In the genomic region with DNA sequence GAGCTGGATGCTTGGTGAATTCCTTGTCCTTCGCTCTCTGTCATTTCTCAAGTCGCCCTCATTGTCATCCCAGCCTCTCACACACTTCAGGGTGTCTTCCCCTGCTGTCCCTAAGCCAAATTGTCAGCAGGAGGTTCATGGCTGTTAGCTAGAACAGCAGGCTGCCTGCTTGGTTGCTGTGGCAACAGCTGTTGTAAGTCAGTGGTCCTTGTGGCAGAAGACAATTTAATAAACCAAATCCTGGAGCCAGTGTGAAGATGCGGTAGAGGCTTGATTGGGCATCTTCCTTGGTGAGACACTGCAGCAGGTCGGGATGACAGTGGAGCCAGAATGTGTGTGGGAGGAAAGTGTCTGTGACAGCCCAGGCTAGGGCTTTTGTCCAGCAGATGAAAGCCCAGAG, we compare ENCODE assay signal across 11 mouse cellular contexts. TPM values are rescaled to one million over a fixed set of nuclear protein-coding genes. Genes with fewer than 3 reads are reported as not detected.
DNase-seq lines count a peak whose midpoint lies in the region; ATAC-seq and TF ChIP-seq lines count a peak whose summit lies in the region.
"Had no signal": no experiment of that assay in that cellular context is flagged by ENCODE, and none has a peak within 500 bp of the region (broad histone marks: within the 10 kb centered on the region; RNA-seq: fewer than 3 reads in every experiment).

No protein-coding gene starts in this region.

- no peak overlapping the region for H3K9ac ChIP-seq in lung, embryonic 14.5 days
- peak overlapping the region; percentile 39; the same call in 1 of the 2 replicates for H3K9ac ChIP-seq in hindbrain, embryonic 13.5 days
- H3K9ac ChIP-seq: heart, embryonic 15.5 days had no signal

- ATAC-seq in lung, embryonic 14.5 days (ENCODE audit: insufficient read depth) = no peak
- ATAC-seq in hindbrain, embryonic 13.5 days (ENCODE audit: low FRiP score) = peak; percentile 62; the same call in 1 of the 2 replicates

- H3K27me3 ChIP-seq in lung, embryonic 14.5 days (ENCODE audit: insufficient read depth, low read length) = no peaks in the 10 kb centered on the region
- no peaks in the 10 kb centered on the region for H3K27me3 ChIP-seq in hindbrain, embryonic 13.5 days

- DNase-seq in lung, embryonic 14.5 days = peak; percentile 27
- DNase-seq in lung, postnatal 36 days = no peak
- DNase-seq in cerebellum, adult 8-10 months = peak; percentile 32
- DNase-seq in retina, embryonic 14.5 days (ENCODE audit: low spot score) = peak; percentile 31
- DNase-seq in heart, postnatal 36 days = no peak
- DNase-seq in spleen, postnatal 10 days (ENCODE audit: low spot score in 2 of 2) = no peak
- DNase-seq: spleen, adult 18-20 months; thymus, postnatal 25 days had no signal

- no peaks in the 10 kb centered on the region for H3K9me3 ChIP-seq in lung, embryonic 14.5 days (ENCODE audit: low read depth, low read length)
- H3K9me3 ChIP-seq in hindbrain, embryonic 13.5 days = no peaks in the 10 kb centered on the region
- H3K9me3 ChIP-seq: heart, embryonic 15.5 days had no signal

- WGBS in lung, embryonic 14.5 days = 19% methylated on average over 4 of the region's 4 CpGs
- 10% methylated on average over 4 of the region's 4 CpGs for WGBS in hindbrain, embryonic 13.5 days

- no peak overlapping the region for H3K4me2 ChIP-seq in lung, embryonic 14.5 days
- peak overlapping the region; percentile 19; the same call in 1 of the 2 replicates for H3K4me2 ChIP-seq in hindbrain, embryonic 13.5 days
- H3K4me2 ChIP-seq: heart, embryonic 15.5 days had no signal

- intact Hi-C loops in heart, postnatal 36 days (cut with DNase I) = no loop called here

- no peak for TF ChIP-seq CTCF in lung, embryonic 14.5 days (IDR thresholded peaks at IDR 0.05; ENCODE audit: low read depth)

- H3K36me3 ChIP-seq in lung, embryonic 14.5 days (ENCODE audit: insufficient read depth) = no peaks in the 10 kb centered on the region
- H3K36me3 ChIP-seq in hindbrain, embryonic 13.5 days = no peaks in the 10 kb centered on the region
- H3K36me3 ChIP-seq: heart, embryonic 15.5 days had no signal

- no peak overlapping the region for H3K27ac ChIP-seq in lung, embryonic 14.5 days (ENCODE audit: low read depth)
- peak overlapping the region; percentile 82 for H3K27ac ChIP-seq in hindbrain, embryonic 13.5 days
- H3K27ac ChIP-seq: heart, embryonic 15.5 days had no signal

- peaks cover 3% of the 10 kb centered on the region; the same call in 1 of the 2 replicates for H3K4me1 ChIP-seq in lung, embryonic 14.5 days (ENCODE audit: insufficient read depth)
- peaks cover 27% of the 10 kb centered on the region for H3K4me1 ChIP-seq in hindbrain, embryonic 13.5 days (replicated peaks)

- no peak overlapping the region for H3K4me3 ChIP-seq in lung, embryonic 14.5 days (ENCODE audit: low read depth, low read length)
- no peak overlapping the region for H3K4me3 ChIP-seq in hindbrain, embryonic 13.5 days
- H3K4me3 ChIP-seq: heart, embryonic 15.5 days had no signal

RNA-seq across cellular contexts. Expression of a gene that starts 27.2 kb away (rescaled TPM):
- 4.8 and 6.7 TPM in 2 replicates for polyA plus RNA-seq in lung, embryonic 14.5 days (2014; fragmentation: Nextera tagmentation; extraction: Ambion mirVana)
- polyA plus RNA-seq in hindbrain, embryonic 13.5 days (2015; fragmentation: Nextera tagmentation; extraction: Ambion mirVana) = 29.1 and 30.7 TPM in 2 replicates
- 1 to 10 TPM; 2.7 to 3.7 TPM for total RNA-seq in heart, postnatal 36 days (2021)
- total RNA-seq: common myeloid progenitor, adult 5-6 weeks had no signal

Comparison
In these comparisons a context has a peak if more than half of its experiments do, and no peak if none do; other contexts are left out.
1. DNase-seq: peak in lung, embryonic 14.5 days (single experiment), cerebellum, adult 8-10 months (single experiment) and retina, embryonic 14.5 days (single experiment); none in lung, postnatal 36 days (single experiment), heart, postnatal 36 days (0 of 2) and spleen, postnatal 10 days (0 of 2).